Mouse (Mus musculus) G1E (cell line): ENCODE data around the gene Gabbr2. TPM values are rescaled to one million over a fixed set of nuclear protein-coding genes. Genes with fewer than 3 reads are reported as not detected.

ENCODE experiments used
- ATAC-seq: 2 replicates; pipeline ENCODE4 v1.8.0; 2016; ENCODE audit warnings: mild to moderate bottlenecking; ENCODE audit not compliant: insufficient number of reproducible peaks, poor library complexity, low FRiP score, severe bottlenecking; ENCODE audit errors: extremely low read depth
- DNase-seq: peaks from one replicate; pipeline ENCODE4 v3.0.0; 2012; ENCODE audit warnings: low spot score
- H3K27me3 ChIP-seq: 2 replicates; pipeline ENCODE4 v1.6.1; 2012; ENCODE audit warnings: mild to moderate bottlenecking, low read length, inconsistent platforms; ENCODE audit not compliant: insufficient read depth
- H3K36me3 ChIP-seq: replicated peaks from 2 replicates; pipeline ENCODE3; 2012; ENCODE audit warnings: mild to moderate bottlenecking, inconsistent platforms
- H3K4me1 ChIP-seq: 2 replicates; pipeline ENCODE4 v1.6.1; 2012; ENCODE audit warnings: low read depth, low read length, inconsistent platforms, mixed read lengths; ENCODE audit not compliant: insufficient read depth
- H3K4me3 ChIP-seq: 2 replicates; pipeline ENCODE4 v1.5.1; 2012; ENCODE audit warnings: low read depth, mild to moderate bottlenecking, inconsistent platforms, low read length, moderate library complexity, mixed read lengths
- H3K9me3 ChIP-seq: replicated peaks from 2 replicates; pipeline ENCODE4 v1.6.1; 2012; ENCODE audit warnings: inconsistent platforms
- CTCF ChIP-seq: IDR thresholded peaks from 2 replicates; pipeline ENCODE4 v1.5.1; 2012; ENCODE audit warnings: low read depth, low read length, inconsistent platforms, mixed read lengths
- GATA1 ChIP-seq: IDR thresholded peaks from 2 replicates; pipeline ENCODE4 v1.6.1; 2012; ENCODE audit warnings: borderline replicate concordance, low read length, inconsistent platforms, mixed read lengths
- GATA2 ChIP-seq: IDR thresholded peaks from 2 replicates; pipeline ENCODE4 v1.6.1; 2012; ENCODE audit warnings: low read depth, low read length, inconsistent platforms, borderline replicate concordance
- POLR2AphosphoS5 ChIP-seq: IDR thresholded peaks from 2 replicates; pipeline ENCODE4 v1.6.1; 2012; ENCODE audit warnings: low read depth, low read length, inconsistent platforms; ENCODE audit not compliant: insufficient replicate concordance
- TAL1 ChIP-seq: conservative IDR thresholded peaks from 2 replicates; pipeline ENCODE4 v1.6.1; 2012; ENCODE audit warnings: low read depth, low read length, inconsistent platforms, mixed read lengths
- polyA plus RNA-seq: library from polyadenylated mRNA; stranded (reverse); fragments of >175 nt; gene quantifications from 2 replicates; pipeline ENCODE4 v1.2.3, GENCODE M21; 2012
- total RNA-seq, 2 experiments: library from RNA; stranded (forward) in 1 of 2; stranded (reverse) in 1 of 2; fragments of 200-1000 nt in 1 of 2; fragments of >200 nt in 1 of 2; fragmentation: Nextera tagmentation in 1 of 2; gene quantifications; 2 replicates each; pipeline ENCODE4 v1.2.3; 2014 to 2017

The Gabbr2 gene
- total and polyA plus RNA-seq, 3 experiments = 0.05 TPM; not detected in 2

DNA sequence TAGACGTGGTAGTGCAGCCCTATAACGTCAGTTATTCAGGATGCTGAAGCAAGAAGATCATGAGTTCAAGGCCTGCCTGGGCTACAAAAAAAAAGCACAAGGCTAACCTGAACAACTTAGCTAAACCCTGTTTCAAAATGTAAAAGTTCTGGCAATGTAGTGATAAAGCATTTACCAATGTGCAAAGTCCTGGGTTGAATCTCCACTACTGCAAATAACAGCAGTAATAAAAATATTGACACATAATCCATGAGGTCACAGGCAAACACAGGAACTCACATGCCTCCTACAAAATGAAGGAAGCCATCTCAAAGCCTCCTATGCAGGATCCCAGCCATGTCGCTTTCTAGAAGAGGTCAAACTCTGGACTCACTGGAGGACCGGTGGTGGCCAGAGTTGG lies 39.1 kb downstream of the Gabbr2 start:
- H3K9me3 ChIP-seq = peaks cover 46% of the 10 kb centered on the region
- H3K4me3 ChIP-seq = no peak overlapping the region
- TF ChIP-seq GATA2 (no peak), CTCF (no peak), POLR2AphosphoS5 (no peak), TAL1 (no peak), GATA1 (no peak)
- H3K36me3 ChIP-seq = no peaks in the 10 kb centered on the region
- H3K27me3 ChIP-seq = no peaks in the 10 kb centered on the region
- DNase-seq (no peak), ATAC-seq (no peak)
- no peaks in the 10 kb centered on the region for H3K4me1 ChIP-seq

DNA sequence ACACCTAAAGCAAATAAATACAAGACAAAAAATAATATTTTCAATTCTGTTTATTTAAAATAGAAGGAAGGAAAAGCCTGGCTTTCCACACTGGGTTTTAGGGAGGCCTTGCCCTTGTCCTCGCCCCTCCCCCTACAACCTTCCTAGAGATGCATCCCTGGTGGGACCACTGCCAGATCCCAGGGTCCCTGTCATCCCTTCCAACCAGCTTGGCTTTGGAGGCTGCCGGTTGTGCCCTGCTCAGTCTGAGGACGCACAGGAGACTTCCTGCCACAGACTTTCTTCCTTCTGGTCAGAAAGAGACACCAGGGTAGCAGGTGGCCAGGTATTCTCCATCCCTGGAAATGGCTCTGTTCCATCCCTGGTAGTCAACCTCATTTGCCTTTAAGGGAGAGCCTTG lies 57.4 kb downstream of the Gabbr2 start:
- Histone ChIP-seq H3K9me3 (peaks cover 88% of the 10 kb centered on the region), H3K4me1 (no peaks in the 10 kb centered on the region), H3K36me3 (no peaks in the 10 kb centered on the region), H3K27me3 (no peaks in the 10 kb centered on the region), H3K4me3 (no peak overlapping the region)
- TF ChIP-seq GATA2 (no peak), GATA1 (no peak), CTCF (no peak), TAL1 (no peak), POLR2AphosphoS5 (no peak)
- DNase-seq (no peak), ATAC-seq (no peak)

DNA sequence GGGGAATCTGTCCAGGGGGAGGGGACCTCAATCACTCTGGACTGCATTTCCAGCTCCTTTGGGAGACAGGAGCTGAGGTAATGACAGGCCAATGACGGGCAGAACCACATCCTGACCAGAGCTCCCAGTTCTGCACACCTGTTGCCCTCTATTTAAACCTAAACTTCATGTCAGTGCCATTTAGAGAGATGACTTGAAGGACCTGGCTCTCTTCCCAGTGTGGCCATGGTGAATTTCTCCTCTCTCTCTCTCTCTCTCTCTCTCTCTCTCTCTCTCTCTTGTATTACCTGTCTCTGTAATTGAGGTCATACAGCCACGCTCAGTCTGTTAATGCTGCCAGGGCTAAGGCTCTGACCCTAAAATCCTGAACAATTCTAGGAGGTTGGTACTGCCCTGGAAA lies 58.1 kb downstream of the Gabbr2 start:
- no peak overlapping the region for H3K4me3 ChIP-seq
- no peaks in the 10 kb centered on the region for H3K36me3 ChIP-seq
- H3K9me3 ChIP-seq = peaks cover 90% of the 10 kb centered on the region
- ATAC-seq (no peak), DNase-seq (no peak)
- no peaks in the 10 kb centered on the region for H3K4me1 ChIP-seq
- TF ChIP-seq CTCF (no peak), POLR2AphosphoS5 (no peak), GATA1 (no peak), TAL1 (no peak), GATA2 (no peak)
- H3K27me3 ChIP-seq = no peaks in the 10 kb centered on the region

DNA sequence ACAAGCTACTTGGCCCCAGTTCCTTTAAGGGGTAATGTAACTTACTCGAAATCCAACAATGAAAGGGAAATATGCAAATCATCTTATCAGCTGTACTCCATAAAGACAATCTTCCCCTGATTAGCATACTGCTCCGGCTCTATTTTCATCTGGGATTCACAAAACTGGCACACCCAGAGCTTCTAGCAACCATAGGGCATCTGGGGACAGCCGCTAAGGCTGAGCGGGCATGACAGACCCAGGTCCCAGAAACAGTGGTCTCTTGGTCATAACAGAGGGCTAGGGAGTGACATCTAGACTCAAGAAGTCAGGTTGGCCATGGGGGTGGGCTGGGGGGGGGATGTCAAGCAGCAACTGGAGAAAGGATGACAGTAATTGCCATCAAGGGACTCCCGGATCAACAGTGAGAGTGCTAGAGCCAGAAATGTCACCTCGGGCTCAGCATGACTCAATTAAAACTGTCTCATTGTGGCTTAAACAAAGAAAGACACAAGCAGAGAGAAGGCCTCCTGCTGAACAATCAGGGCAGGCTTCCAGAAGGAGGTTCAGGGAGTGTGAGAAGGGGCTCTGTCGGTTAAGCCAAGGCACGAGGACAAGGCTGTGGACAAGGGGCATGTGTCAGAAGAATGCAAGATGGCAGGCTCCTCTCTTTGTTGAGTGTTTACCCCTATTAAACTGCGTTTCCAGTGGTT lies 59.8 kb downstream of the Gabbr2 start:
- TF ChIP-seq CTCF = no peak
- no peak for TF ChIP-seq GATA2
- TF ChIP-seq TAL1 = no peak
- no peak for TF ChIP-seq GATA1
- no peak for TF ChIP-seq POLR2AphosphoS5
- Histone ChIP-seq H3K27me3 (no peaks in the 10 kb centered on the region), H3K36me3 (no peaks in the 10 kb centered on the region), H3K4me3 (no peak overlapping the region), H3K4me1 (no peaks in the 10 kb centered on the region), H3K9me3 (peaks cover 86% of the 10 kb centered on the region)
- ATAC-seq (no peak), DNase-seq (no peak)

DNA sequence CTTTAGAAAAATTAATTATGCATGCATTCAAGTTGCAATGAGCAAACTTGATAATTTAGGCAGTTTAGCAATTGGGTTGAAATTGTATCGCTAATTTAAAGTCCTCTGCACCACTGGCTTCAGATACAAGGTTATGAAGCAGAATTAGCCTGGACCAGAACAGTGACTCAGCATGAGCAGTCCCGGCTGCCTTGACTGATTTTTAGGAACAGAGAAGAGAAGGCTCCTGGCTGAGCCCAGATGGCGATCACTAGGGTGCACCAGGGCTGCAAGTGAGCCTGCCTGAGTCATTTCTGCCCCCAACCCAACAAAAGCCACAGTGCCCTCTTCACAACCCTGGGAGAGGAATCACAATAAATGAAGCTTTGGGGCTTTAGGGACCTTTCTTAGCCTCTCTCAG lies 63.6 kb downstream of the Gabbr2 start:
- DNase-seq = no peak
- TF ChIP-seq TAL1 (no peak), CTCF (no peak)
- Histone ChIP-seq H3K4me3 (no peak overlapping the region), H3K36me3 (no peaks in the 10 kb centered on the region), H3K9me3 (peaks cover 74% of the 10 kb centered on the region), H3K4me1 (no peaks in the 10 kb centered on the region), H3K27me3 (no peaks in the 10 kb centered on the region)
- no peak for ATAC-seq

DNA sequence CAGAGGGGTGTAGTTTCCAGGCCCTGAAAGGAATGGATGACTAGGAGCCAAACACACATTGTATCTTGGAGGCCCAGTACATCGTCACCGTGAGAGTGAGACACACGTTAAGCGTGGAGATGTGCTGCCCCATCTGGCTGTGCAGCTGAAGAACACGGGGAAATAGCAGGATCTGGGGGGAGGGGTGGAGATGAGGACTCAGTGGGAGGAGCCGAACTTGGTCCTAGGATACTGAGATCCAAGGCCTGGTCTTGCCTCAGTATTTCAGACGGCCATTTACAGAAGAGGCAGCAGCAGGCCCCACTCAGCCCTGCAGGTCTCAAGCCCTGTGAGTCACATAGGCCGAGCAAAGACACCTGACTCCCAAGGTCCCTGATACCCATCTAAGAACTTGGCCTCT lies 72.5 kb downstream of the Gabbr2 start:
- peaks cover 82% of the 10 kb centered on the region for H3K9me3 ChIP-seq
- H3K36me3 ChIP-seq = no peaks in the 10 kb centered on the region
- no peaks in the 10 kb centered on the region for H3K4me1 ChIP-seq
- ATAC-seq (no peak), DNase-seq (no peak)
- no peak overlapping the region for H3K4me3 ChIP-seq
- no peak for TF ChIP-seq GATA1
- TF ChIP-seq GATA2 = no peak
- TF ChIP-seq TAL1 = no peak
- no peaks in the 10 kb centered on the region for H3K27me3 ChIP-seq

DNA sequence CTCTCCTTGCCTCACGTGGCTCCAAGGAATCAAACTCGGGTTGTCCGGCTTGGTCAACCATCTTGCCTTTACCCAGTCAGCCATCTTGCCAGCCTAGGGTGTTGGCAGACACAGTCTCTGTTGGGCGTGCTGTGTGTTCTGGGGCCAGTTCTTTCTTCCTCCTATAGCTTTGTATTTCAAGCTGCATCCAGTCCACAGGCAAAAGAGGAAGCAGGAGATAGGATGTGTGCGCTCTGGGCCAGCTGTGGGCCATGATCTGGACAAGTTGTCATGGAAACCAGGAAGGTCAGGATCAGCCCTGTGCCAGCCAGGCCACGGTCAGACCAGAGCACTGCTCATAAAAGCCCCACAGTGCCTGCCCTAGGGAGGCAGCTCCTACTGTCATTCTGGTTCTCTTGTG lies 74.9 kb downstream of the Gabbr2 start:
- ATAC-seq = no peak
- no peak for DNase-seq

More for the DNA sequence above, 74.9 kb downstream of the Gabbr2 start:
- no peak for TF ChIP-seq GATA1
- TF ChIP-seq POLR2AphosphoS5 = no peak
- no peak for TF ChIP-seq GATA2
- TF ChIP-seq TAL1 = no peak
- no peak for TF ChIP-seq CTCF
- H3K36me3 ChIP-seq = no peaks in the 10 kb centered on the region
- peaks cover 84% of the 10 kb centered on the region for H3K9me3 ChIP-seq
- no peak overlapping the region for H3K4me3 ChIP-seq
- H3K27me3 ChIP-seq = no peaks in the 10 kb centered on the region
- H3K4me1 ChIP-seq = no peaks in the 10 kb centered on the region
